Mouse (Mus musculus) testis, adult 2 months (tissue): ENCODE data around the gene Akap11. TPM values are rescaled to one million over a fixed set of nuclear protein-coding genes. Genes with fewer than 3 reads are reported as not detected.

ENCODE experiments used
- H3K27ac ChIP-seq: fragments of 200-500 bp; 2 replicates; pipeline ENCODE4 v1.5.1; 2012; ENCODE audit warnings: low read depth, low read length; ENCODE audit not compliant: control insufficient read depth, insufficient read depth
- H3K27me3 ChIP-seq: fragments of 200-500 bp; 2 replicates; pipeline ENCODE4 v1.6.1; 2012; ENCODE audit warnings: mild to moderate bottlenecking, low read length, moderate library complexity; ENCODE audit not compliant: control insufficient read depth, insufficient read depth
- H3K36me3 ChIP-seq: fragments of 200-500 bp; 2 replicates; pipeline ENCODE4 v1.6.1; 2012; ENCODE audit warnings: mild to moderate bottlenecking, low read length; ENCODE audit not compliant: control insufficient read depth, insufficient read depth
- H3K4me1 ChIP-seq: fragments of 200-500 bp; 2 replicates; pipeline ENCODE4 v1.6.1; 2012; ENCODE audit warnings: low read length; ENCODE audit not compliant: control insufficient read depth, insufficient read depth
- H3K4me3 ChIP-seq: fragments of 200-500 bp; 2 replicates; pipeline ENCODE4 v1.5.1; 2012; ENCODE audit warnings: low read depth, mild to moderate bottlenecking, low read length, moderate library complexity, mixed read lengths; ENCODE audit not compliant: control insufficient read depth
- CTCF ChIP-seq: fragments of 200-500 bp; IDR thresholded peaks from 2 replicates; pipeline ENCODE4 v1.5.1; 2012; ENCODE audit warnings: low read depth, mild to moderate bottlenecking, inconsistent platforms, low read length, moderate library complexity; ENCODE audit not compliant: control insufficient read depth, insufficient read depth, insufficient replicate concordance
- POLR2A ChIP-seq: fragments of 200-500 bp; IDR thresholded peaks from 2 replicates; pipeline ENCODE4 v1.6.1; 2012; ENCODE audit warnings: low read depth, mild to moderate bottlenecking, inconsistent platforms, low read length, moderate library complexity; ENCODE audit not compliant: control insufficient read depth
- polyA plus RNA-seq: library from polyadenylated mRNA; depleted of rRNA; stranded (reverse); fragments of >200 nt; gene quantifications from 2 replicates; pipeline ENCODE4 v1.2.3, GENCODE M21; 2012

Gene Akap11
- polyA plus RNA-seq, 1 experiment: 7.4 TPM

DNA sequence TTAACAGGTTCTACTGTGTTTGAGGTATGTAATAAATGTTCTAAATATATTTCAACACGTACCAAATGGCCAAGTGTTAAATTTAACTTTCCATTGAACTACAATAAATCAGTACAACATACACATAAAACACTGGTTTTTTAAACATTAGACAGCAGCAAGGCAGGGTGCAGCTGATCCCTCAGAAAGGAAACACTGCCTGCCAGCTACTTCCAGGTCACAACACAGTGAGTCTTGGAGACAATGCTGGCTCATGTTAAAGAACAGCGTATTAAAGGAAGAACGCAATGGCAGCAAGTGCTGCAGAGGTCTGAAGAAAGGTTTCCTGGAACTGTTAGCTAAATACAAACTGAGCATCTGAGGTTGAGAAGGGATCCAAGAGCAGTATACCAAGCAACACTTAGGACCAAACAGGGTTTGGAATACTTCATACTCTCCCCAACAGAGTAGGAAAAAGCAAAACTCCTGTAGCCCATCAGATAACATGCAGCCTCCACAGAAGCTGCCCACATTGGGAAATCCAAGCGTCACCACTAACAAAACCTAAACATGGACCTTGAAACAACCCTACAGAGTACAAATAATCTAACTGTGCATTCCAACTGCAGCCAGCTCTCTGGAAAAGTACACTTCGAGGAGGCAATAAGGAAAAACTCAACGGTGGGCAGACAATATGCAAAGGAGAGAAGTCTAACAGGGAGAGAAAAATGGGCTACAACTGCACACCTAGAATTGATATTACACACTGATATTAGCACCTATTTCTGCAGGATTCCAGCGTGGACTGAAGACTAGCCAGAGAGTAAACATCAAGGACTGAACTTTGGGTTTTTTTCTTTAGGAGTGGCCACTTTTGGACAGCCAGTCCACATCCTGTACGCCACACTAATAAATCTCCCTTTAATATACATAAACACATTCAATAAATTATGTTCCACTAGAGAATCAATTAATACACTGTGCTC lies 7.9 kb downstream of the Akap11 start:
- H3K36me3 ChIP-seq: no peaks in the 10 kb centered on the region
- H3K27me3 ChIP-seq: no peaks in the 10 kb centered on the region
- no peak overlapping the region for H3K27ac ChIP-seq
- no peak overlapping the region for H3K4me3 ChIP-seq
- H3K4me1 ChIP-seq: no peaks in the 10 kb centered on the region
- TF ChIP-seq POLR2A (no peak), CTCF (no peak)

- no peak overlapping the region for H3K4me3 ChIP-seq
- no peaks in the 10 kb centered on the region for H3K27me3 ChIP-seq
- no peak overlapping the region for H3K27ac ChIP-seq
- H3K36me3 ChIP-seq: no peaks in the 10 kb centered on the region
- no peak for TF ChIP-seq CTCF
- no peak for TF ChIP-seq POLR2A
- no peaks in the 10 kb centered on the region for H3K4me1 ChIP-seq
These were observed 9.7 kb downstream of the Akap11 start for GRCm38 (mm10) chr14:78526907-78527306.

- Histone ChIP-seq H3K4me3 (no peak overlapping the region), H3K27ac (no peak overlapping the region), H3K36me3 (no peaks in the 10 kb centered on the region), H3K27me3 (no peaks in the 10 kb centered on the region), H3K4me1 (no peaks in the 10 kb centered on the region)
- no peak for TF ChIP-seq POLR2A
- no peak for TF ChIP-seq CTCF
These were observed 10.1 kb downstream of the Akap11 start for GRCm38 (mm10) chr14:78526475-78526874.

DNA sequence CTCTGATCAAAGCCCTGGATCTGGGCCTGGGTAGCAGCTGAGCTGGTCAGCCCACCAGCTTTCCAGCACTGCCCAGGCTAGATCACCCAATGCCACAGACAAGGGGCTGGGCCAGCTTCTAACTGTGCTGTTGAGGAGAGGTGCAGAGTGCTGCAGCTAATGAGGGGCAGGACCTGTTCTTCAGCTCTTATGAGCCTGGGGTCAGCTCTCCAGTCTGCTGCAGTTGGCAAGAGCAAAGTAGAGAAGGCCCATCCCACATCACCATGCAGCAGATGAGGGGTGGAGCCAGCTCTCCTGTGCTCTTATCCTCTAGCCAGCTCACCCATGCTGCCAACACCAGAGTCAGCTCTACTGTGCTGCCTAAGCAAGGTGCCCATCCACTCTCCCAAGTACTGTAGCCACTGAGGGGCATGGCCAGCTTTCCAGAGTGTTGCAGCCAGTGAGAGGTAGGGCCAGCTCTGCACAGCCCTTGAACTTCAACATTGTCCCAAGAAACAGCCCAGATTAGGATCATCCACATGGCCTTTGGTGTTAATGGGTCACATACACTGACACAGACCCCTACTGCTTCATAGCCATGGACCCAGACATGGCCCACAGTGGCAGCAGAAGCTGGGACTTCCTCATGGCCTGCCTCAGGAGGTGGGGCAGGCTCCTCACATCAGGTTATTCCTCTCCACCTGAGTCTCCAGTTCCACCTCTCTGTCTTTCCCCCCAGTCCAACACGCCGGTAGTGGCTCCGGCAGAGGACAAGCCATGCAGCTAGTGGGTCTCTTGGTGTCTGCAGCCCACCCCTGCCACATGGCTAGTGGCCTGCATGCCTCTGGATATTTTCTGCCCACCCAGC lies 10.8 kb downstream of the Akap11 start:
- Histone ChIP-seq H3K4me3 (no peak overlapping the region), H3K4me1 (no peaks in the 10 kb centered on the region), H3K36me3 (no peaks in the 10 kb centered on the region), H3K27ac (no peak overlapping the region), H3K27me3 (no peaks in the 10 kb centered on the region)
- no peak for TF ChIP-seq CTCF
- TF ChIP-seq POLR2A: no peak

DNA sequence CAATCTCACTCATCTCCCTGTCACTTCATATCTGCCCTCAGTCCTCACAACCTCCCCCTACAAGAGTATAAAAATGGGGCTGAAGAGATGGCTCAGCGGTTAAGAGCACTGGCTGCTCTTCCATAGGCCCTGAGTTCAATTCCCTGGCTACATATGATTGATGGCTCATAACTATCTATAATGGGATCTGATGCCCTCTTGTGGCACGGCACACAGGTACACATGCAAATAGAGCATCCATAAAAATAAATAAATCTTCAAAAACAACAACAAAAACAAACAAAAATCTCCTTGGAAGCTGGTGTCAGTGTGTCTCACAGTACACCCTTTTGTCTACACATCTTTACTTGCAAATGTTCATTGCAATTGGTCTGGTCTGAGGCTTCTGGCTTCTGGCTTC lies 11.5 kb downstream of the Akap11 start:
- H3K27ac ChIP-seq: no peak overlapping the region
- no peaks in the 10 kb centered on the region for H3K4me1 ChIP-seq
- no peaks in the 10 kb centered on the region for H3K27me3 ChIP-seq
- TF ChIP-seq POLR2A (no peak), CTCF (no peak)
- no peak overlapping the region for H3K4me3 ChIP-seq
- no peaks in the 10 kb centered on the region for H3K36me3 ChIP-seq

DNA sequence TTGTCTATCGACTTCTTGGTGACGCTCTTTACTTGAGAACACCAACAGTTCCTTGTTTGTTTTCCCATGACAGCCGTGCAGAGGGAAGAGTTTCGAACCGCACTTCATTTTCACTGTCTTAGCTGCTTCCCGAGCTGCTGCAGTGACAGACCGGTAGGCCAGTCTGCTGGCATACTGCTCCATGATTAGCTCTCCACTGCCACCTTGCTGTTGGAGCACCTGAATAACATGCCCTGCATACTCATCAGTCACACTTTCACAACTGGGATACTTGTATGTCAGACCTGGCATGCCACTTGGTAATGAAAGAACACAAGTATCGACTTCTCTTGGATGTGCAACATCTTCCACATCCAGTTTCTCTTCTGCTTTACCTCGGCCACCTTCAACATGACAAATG lies 25.9 kb downstream of the Akap11 start:
- Histone ChIP-seq H3K4me1 (no peaks in the 10 kb centered on the region), H3K27ac (no peak overlapping the region), H3K4me3 (no peak overlapping the region), H3K27me3 (no peaks in the 10 kb centered on the region), H3K36me3 (no peaks in the 10 kb centered on the region; the same call in 1 of the 2 replicates)
- TF ChIP-seq POLR2A: no peak
- TF ChIP-seq CTCF: no peak

- no peak for TF ChIP-seq CTCF
- TF ChIP-seq POLR2A: no peak
- Histone ChIP-seq H3K36me3 (no peaks in the 10 kb centered on the region; the same call in 1 of the 2 replicates), H3K27me3 (no peaks in the 10 kb centered on the region), H3K4me1 (no peaks in the 10 kb centered on the region), H3K27ac (no peak overlapping the region), H3K4me3 (no peak overlapping the region)
These were observed 26.8 kb downstream of the Akap11 start for GRCm38 (mm10) chr14:78509791-78510190.
